Mouse (Mus musculus) right cerebral cortex, adult 18-20 months (tissue): ENCODE data around the gene Tnnt1.

ENCODE experiments used
- DNase-seq: peaks from one replicate; pipeline ENCODE4 v3.0.0; 2022; ENCODE audit warnings: mixed read lengths

Tnnt1 gene

GRCm38 (mm10) chr7:4496468-4496867 is 19.7 kb downstream of the Tnnt1 start:
- no peak for DNase-seq

GRCm38 (mm10) chr7:4493991-4494390 is 22.2 kb downstream of the Tnnt1 start:
- no peak for DNase-seq

DNA sequence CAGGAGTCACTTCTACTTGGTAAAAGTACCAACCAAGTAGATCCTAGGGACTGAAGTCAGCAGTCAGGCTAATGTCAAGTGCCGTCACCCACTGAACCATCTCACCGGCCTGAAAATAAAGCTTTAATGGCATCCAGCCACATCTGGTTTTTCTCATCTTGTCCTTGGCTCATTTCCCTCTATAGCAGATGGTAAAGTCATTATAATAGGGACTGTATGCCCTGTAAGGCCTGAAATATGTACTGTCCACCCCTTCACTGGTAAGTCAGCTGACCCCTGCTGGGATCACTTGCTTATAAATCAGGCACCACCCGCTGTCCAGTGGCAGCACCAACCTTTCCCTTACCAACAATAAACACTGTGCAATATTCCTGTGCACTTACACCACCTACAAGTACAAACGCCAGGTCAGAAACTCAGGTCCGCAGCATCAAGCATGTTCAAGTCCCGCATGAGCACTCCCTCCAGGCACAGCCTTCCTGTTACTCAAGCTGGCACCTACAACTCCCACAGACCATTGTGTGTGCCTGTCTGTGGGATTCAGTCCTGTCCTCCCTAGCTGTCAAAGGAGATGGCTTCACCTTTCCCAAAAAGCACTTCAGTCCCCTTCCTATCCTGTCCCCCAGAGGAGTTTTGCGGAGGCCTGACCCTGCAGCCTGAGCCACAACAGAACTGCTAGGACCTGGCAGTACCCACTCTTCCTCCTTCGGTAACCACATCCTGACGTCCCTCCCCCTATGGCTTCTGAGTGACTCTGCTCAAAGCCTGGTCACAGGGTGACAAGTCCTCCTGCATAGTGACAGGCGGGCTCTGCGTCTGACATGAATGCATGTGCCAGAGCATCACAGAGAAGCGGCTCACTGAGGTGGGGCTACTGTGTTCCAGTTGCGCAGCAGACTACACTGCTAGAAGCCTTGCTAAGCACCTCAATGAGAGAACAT is 23.6 kb downstream of the Tnnt1 start:
- no peak for DNase-seq

GRCm38 (mm10) chr7:4491308-4491707 is 24.9 kb downstream of the Tnnt1 start:
- DNase-seq = no peak

DNA sequence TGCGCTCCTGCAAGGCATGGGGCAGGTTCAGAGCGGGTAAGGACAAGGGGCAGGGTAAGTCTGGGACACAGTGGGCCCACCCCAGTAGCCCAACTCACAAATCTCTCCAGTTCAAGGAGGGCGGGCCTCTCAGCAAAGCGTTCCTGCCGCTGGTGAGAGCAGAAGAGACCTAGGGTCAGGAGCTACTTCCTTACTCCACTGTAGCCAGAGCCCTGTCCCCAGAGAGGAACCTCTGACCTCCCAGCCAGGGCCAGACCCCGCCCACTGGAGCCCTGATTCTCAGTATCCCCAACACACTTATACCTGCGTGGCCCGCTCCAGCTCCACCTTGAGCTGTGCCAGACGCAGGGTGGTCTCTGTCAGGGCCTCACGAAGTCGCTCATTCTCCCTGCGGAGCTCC is 33.9 kb downstream of the Tnnt1 start:
- DNase-seq = no peak

DNA sequence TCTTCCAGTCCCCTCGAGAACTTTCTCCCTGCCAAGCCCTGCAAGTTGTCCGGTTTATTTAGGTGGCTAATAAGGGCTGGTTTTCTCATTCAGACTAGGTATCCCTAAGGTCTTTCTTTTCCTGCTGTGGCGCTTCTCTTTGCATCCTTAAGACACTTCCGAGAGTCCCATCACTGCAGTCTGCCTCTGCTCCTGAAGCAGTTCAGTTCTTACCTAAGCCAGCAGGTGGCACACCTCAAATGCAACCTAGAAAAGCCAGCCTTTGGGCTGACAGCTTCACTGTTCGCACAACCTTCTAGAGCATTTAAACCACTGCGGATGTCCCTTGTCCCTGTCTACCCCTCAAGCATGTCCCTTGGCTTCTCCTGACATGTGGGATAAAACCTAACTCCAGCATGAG is 36.5 kb downstream of the Tnnt1 start:
- peak; percentile 47 for DNase-seq

DNA sequence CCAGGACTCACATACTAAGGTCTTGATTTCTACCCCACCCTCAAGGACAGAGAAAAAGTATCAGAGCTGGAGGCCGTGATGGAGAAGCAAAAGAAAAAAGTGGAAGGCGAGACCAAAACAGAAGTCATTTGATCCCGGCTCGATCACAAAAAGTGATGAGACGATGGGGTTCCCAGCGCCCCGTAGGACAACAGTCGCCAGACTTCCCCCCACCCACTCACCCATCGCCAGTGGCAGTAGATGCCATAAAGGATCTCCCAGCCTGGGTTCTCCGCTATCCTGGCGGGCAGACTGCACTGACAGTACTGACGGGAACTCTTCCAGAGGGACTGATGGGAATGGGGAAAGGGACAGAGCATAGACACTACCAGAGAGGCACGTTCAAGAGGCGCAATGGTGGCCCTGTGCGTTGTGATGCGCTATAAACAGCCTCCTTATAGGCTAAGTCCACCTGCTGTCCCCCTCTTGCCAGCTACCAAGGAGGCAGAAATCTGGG is 37.3 kb downstream of the Tnnt1 start:
- no peak for DNase-seq

- peak; percentile 75 for DNase-seq
Measured at GRCm38 (mm10) chr7:4478021-4478795, 38.0 kb downstream of the Tnnt1 start.

- DNase-seq = no peak
Measured at GRCm38 (mm10) chr7:4473940-4474339, 42.2 kb downstream of the Tnnt1 start.

DNA sequence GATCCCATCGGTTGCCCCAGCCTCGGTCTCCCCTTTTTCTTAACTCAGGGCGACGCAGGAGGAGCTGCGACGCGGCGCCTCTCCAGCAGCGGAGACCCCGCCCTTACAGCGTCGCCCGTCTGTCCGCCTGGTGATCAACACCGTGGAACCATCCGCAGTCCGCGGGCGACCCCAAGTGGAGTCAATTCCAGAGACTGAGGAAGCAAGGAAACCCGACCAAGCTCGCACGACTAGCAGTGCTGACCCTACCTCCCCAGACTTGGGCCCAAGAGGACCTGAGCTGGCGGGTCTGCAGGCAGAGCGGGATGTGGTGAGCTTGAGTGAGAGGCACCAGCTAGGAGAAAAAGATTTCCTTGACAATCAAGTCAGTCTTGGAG is 45.0 kb downstream of the Tnnt1 start:
- DNase-seq = peak; percentile 90

GRCm38 (mm10) chr7:4470275-4471178 is 45.7 kb downstream of the Tnnt1 start:
- DNase-seq = peak; percentile 72

DNA sequence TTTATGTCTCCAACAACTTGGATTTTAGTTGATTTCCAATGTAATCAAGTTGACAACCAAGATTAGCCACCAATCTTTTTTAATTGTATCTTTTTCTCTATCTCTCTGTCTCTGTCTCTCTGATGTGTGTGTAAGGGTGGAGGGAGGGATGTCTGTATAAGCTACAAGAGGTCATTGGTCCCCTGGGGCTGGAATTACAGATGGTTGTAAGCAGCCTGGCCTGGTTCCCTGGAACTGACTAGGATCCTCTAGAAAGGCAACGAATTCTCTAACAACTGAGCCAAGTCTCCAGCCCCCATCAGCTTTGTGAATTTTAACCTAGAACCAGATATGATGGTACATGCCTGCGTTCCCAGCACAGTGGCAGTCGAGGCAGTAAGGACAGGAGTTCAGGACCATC is 48.4 kb downstream of the Tnnt1 start:
- DNase-seq = no peak

DNA sequence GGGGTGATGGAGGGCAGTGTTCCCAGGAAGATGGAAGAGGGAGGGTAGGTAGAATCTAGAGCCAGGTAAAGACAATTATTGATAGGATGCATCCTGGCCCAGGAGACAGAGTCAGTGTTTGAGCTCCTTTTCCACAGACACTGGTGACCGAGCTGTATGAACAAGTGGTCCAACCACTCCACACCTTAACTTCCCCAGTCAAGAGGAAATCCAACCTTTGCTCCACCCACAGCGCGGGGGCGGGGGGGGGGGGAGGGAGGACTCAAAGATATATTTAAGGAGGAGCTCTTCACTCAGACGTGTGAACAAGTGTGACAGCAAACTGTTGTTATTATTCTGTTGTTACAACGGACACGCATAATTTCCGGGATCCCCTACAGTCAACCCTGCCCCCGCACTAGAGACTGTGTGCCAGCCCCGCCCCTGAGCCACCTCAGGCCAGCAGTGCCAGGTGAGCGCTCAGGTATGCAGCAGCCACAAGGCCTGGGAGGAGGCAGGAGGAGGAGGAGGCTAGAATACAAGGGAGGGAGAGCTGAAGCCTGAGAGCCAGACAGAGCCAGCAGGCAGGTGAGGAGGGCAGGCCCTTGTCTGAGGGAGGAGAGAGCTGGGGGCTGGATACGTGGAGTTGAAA is 51.9 kb downstream of the Tnnt1 start:
- DNase-seq = no peak

DNA sequence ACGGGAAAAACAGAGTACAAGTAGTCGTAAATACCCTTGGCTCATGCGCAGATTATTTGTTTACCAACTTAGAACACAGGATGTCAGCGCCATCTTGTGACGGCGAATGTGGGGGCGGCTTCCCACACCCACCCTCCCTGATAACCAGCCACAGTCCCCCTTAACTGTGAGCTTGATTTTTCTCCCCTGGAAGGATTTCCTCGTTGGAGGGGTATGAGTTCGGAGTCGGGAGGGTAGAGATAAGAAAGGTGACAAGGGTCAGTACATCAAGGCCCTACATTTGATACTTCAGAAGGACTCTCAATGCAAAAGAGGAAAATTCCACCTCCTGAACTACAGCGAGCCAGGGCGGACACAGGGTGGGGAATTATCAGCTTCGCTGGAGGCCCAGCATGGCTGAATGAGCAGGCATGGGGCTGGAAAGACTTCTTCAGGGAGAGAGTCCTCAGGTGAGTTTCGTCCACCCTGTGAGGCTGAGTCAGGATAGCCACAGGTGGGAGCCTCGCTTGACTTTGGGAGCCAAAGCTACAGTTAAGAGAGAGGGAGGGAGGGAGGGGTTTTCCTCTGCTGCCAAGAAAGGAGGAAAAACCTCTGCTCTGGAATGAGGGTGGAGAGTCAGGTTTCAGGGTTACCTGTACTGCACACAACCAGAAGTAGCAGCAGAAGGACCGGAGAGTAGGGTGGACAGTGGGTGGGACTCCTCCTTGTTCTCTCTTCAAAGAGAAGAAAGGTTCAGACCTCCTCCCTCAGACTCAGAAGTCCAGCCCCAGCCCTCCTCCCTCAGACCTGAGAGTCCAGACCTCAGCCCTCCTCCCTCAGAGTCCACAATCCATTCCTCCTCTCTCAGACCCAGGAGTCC is 55.4 kb downstream of the Tnnt1 start, which contains the start of gene Eps8l1:
Gene Eps8l1, plus strand, starts transcription at position 99 of the 859 bp plus-strand sequence.
- DNase-seq = no peak
